Mouse (Mus musculus): Measurements from ENCODE around the gene Fmo9.

The Fmo9 gene

DNA sequence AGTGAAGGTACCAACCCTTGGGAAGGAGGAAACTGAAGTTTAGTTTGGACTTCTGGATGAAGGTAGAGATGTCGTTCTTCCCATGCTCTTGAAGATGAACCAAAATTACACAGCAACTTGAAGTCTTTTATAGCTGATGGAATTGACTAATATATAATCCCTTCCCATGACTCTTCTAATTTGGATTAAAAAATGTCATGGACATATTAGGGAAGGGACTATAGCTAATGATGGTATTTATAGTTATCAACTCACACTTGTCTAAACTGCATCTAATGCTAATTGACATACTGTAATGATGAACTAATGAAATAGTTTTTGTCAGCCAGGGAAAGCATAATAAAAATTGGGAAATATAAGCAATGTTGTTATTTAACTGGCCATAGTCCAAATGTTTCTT, at the start of gene Fmo9:
Gene Fmo9 (minus strand): TSS at position 101 of the 400 bp plus-strand sequence.
- no peak for DNase-seq (ENCODE audit: low spot score in 2 of 2)

DNA sequence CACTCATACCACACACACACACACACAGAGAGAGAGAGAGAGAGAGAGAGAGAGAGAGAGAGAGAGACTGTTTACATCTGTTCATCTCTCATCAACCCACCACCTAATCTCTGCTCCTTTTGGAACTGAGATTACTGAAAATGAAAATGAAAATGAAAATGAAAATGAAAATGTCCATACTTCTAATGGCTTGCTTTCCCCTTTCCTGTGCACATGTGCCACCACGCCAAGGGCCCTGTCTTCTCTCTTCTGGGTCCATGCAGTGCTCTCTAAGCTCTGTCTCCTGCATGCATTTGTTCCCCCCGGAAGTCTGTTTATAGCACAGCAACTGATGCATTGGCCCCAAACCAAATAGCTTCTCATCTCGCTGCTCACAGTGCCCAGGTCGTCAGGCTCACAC, 49.2 kb upstream of the Fmo9 start:
- no peak for DNase-seq (ENCODE audit: low spot score in 2 of 2)

DNA sequence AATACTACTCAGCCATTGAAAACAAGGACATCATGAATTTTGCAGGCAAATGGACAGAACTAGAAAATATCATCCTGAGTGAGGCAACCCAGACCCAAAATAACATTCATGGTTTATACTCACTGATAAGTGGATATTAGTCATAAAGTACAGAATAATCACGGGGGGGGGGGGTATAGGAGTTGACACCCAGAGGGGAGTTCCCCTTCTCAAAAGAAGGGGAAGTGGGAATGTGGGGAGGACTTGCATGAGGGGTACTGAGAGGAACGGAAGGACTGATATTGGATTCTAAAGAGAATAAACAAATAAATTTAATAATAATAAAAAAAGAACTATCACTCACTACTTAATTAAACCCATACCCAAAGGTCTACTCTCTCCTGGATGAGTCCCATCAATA, 48.6 kb upstream of the Fmo9 start:
- DNase-seq (ENCODE audit: low spot score in 2 of 2) = no peak

DNA sequence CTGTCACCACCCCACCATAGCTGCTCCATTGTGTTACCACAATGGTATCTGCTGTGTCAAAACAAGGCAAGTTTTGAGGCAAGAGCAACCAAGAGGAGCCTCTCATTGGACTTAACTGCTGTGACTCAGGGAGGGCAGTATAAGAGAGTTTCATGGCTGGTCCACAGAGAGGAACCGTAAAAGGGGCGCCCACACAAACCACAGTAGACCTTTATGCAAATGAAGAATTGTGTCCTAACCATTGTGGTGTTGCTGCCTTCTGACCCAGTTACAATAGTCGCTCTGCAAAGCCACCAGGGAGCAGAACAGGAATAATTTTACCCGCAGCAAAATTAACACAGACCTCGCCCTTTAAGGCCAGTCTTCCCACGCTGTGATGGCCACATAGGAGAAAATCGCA, 29.2 kb upstream of the Fmo9 start:
- no peak for DNase-seq (ENCODE audit: low spot score in 2 of 2)

DNA sequence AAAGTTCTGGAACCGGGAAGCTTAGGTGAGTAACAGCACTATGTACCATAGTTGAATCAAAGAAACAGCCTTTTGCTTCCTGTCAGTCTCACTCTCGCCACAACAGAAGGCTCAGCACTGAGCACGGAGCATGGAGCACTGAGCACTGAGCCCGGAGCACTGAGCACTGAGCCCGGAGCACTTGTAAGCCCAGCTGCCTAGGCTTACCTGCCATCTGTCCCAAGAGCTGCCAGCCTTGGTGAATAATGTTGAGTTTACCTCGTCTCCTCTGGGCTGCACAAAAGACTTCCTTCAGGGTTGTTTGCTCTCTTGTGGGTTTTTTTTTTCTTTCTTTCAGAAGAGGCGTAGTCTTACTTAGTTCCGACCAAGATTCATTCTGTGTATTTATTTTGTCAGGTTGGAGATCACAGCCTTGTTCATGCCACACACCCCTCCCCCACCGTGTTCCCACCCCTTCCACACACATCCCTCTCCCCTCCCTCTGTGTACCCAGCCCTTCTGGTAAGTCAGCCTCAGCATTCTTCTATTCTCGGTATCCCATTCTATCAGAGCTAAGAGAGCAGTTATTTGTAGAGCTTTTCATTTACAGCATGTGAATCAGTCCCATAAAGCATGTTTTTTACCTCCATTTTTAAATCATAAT, 20.7 kb upstream of the Fmo9 start:
- DNase-seq (ENCODE audit: low spot score in 2 of 2) = no peak

DNA sequence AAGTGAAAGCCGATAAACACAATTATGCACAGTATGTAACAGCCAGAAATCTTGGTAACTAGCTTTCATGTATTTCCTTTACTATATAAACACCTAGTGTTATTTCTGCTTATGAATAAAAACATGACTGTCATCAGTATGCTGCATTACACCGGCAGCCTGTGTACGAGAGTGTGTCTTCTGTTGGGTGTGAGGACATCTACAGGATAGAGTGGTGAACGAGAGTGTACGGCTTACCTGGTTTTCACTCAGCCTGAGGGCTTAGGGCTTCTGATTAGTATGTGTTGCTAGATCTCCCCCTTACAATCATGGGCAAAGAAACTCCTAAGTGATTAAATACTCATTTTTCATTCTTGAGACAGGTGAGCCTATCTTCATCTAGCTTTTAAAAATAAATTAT, 12.4 kb downstream of the Fmo9 start:
- no peak for DNase-seq (ENCODE audit: low spot score in 2 of 2)

DNA sequence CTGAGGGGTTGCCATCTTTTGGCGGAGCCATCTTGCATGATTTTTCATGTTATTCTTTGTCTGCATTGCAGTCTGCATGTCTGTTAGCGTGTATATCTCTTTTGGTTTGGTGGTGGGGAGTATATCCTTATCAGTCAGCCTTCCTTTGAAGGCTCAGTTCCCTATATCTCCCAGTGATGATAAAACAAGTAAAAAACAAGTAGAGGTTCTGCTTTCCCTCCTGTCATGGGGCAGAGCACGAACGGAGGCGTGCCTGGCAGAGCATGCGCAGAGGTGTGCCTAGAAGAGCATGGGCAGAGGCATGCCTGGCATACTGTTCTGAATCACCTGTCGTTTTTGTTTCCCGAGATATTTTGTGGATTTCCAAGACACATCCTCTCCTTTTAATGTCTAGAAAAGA, 20.8 kb downstream of the Fmo9 start:
- DNase-seq (ENCODE audit: low spot score in 2 of 2) = no peak

DNA sequence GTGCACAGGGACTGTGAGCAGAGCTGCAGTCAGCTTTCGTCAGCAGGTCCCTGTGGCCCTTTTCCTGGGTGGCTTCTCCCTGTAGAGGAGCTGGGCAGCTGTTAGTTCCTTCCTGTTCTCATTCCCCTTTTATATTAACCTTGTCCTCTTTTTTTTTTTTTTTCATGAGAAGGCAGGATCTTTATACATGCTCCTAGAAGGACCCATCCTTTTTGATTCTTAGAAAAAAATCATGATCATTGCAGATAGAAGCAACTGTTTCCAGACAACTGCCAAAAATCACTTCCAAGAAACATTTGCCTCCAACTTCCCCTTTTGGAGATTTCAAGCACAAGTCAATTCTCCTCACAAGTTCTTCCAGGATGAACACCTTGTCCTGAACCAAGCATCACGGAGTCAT, 34.1 kb downstream of the Fmo9 start, which contains the start of gene Gm4847:
Gene Gm4847 (minus strand): TSS at position 101 of the 400 bp plus-strand sequence.
- DNase-seq (ENCODE audit: low spot score in 2 of 2) = no peak

Measured in left cerebral cortex, adult 9 months (tissue).